Mouse (Mus musculus) kidney, embryonic 14.5 days (tissue): ENCODE data around the gene Igf2bp2. TPM values are rescaled to one million over a fixed set of nuclear protein-coding genes. Genes with fewer than 3 reads are reported as not detected.

Experiments used
- ATAC-seq: fragments of 200-750 bp; cut with Nextera tagmentation; 2 replicates; pipeline ENCODE4 v1.8.0; 2017; ENCODE audit warnings: moderate number of reproducible peaks, mild to moderate bottlenecking, moderate TSS enrichment, moderate library complexity; ENCODE audit not compliant: low FRiP score, low TSS enrichment
- H3K27ac ChIP-seq: fragments of 300-500 bp; sonication (generic); 2 replicates; pipeline ENCODE4 v1.5.1; 2014; ENCODE audit warnings: low read depth, mild to moderate bottlenecking, low read length, moderate library complexity, mixed read lengths
- H3K27me3 ChIP-seq: fragments of 300-500 bp; sonication (generic); 2 replicates; pipeline ENCODE4 v1.6.1; 2014; ENCODE audit warnings: mild to moderate bottlenecking, low read length; ENCODE audit not compliant: control insufficient read depth, insufficient read depth
- H3K36me3 ChIP-seq: fragments of 300-500 bp; sonication (generic); 2 replicates; pipeline ENCODE4 v1.6.1; 2014; ENCODE audit warnings: low read length, mixed read lengths; ENCODE audit not compliant: control insufficient read depth, insufficient read depth
- H3K4me1 ChIP-seq: fragments of 300-500 bp; sonication (generic); 2 replicates; pipeline ENCODE4 v1.6.1; 2014; ENCODE audit warnings: low read length, mixed read lengths; ENCODE audit not compliant: control insufficient read depth, insufficient read depth
- H3K4me2 ChIP-seq: fragments of 300-500 bp; sonication (generic); replicated peaks from 2 replicates; pipeline ENCODE4 v1.6.1; 2014; ENCODE audit warnings: low read depth, mild to moderate bottlenecking, low read length
- H3K4me3 ChIP-seq: fragments of 300-500 bp; sonication (generic); 2 replicates; pipeline ENCODE4 v1.5.1; 2014; ENCODE audit warnings: mild to moderate bottlenecking, low read length
- H3K9ac ChIP-seq: fragments of 300-500 bp; sonication (generic); 2 replicates; pipeline ENCODE4 v1.6.1; 2014; ENCODE audit warnings: low read depth, mild to moderate bottlenecking, low read length, moderate library complexity
- H3K9me3 ChIP-seq: fragments of 300-500 bp; sonication (generic); 2 replicates; pipeline ENCODE4 v1.6.1; 2016; ENCODE audit warnings: low read length; ENCODE audit not compliant: control insufficient read depth
- WGBS: fragments of 180-500 bp; shearing (Covaris S2); extraction: QIAGEN DNeasy Blood & Tissue Kit; methylation state at CpG from one replicate; pipeline ENCODE4 v1.1.7; 2014; 5-methylcytosine and 5-hydroxymethylcytosine counted together
- polyA plus RNA-seq: library from polyadenylated mRNA; unstranded; fragments of >200 nt; fragmentation: Nextera tagmentation; extraction: Ambion mirVana; gene quantifications from 2 replicates; pipeline ENCODE4 v1.2.1, GENCODE M21; 2014

Igf2bp2 gene
- polyA plus RNA-seq, 1 experiment from 2014 or later, result 135 TPM

- Histone ChIP-seq H3K36me3 (peaks cover 90% of the 10 kb centered on the region), H3K27me3 (no peaks in the 10 kb centered on the region), H3K9me3 (no peaks in the 10 kb centered on the region), H3K4me2 (no peak overlapping the region), H3K4me1 (no peaks in the 10 kb centered on the region), H3K4me3 (no peak overlapping the region), H3K9ac (no peak overlapping the region), H3K27ac (no peak overlapping the region)
- 61% methylated on average over 6 of the region's 6 CpGs for WGBS
- no peak for ATAC-seq
These were observed 88.0 kb downstream of the Igf2bp2 start for GRCm38 (mm10) chr16:22075067-22075466.

GRCm38 (mm10) chr16:22071361-22071760 is 91.7 kb downstream of the Igf2bp2 start:
- WGBS, result 80% methylated on average over 7 of the region's 7 CpGs
- Histone ChIP-seq H3K36me3 (peaks cover 89% of the 10 kb centered on the region), H3K9me3 (no peaks in the 10 kb centered on the region), H3K4me1 (no peaks in the 10 kb centered on the region), H3K9ac (no peak overlapping the region), H3K27me3 (no peaks in the 10 kb centered on the region), H3K4me3 (no peak overlapping the region), H3K4me2 (no peak overlapping the region), H3K27ac (no peak overlapping the region)
- ATAC-seq, result no peak

GRCm38 (mm10) chr16:22067406-22067805 is 95.7 kb downstream of the Igf2bp2 start:
- H3K36me3 ChIP-seq, result peaks cover 94% of the 10 kb centered on the region
- ATAC-seq, result no peak

GRCm38 (mm10) chr16:22065536-22065935 is 97.6 kb downstream of the Igf2bp2 start:
- no peak overlapping the region for H3K27ac ChIP-seq
- no peaks in the 10 kb centered on the region for H3K27me3 ChIP-seq
- H3K4me1 ChIP-seq, result no peaks in the 10 kb centered on the region
- no peak overlapping the region for H3K4me3 ChIP-seq
- ATAC-seq, result no peak
- H3K36me3 ChIP-seq, result peaks cover 97% of the 10 kb centered on the region
- no peaks in the 10 kb centered on the region for H3K9me3 ChIP-seq
- H3K9ac ChIP-seq, result no peak overlapping the region
- no peak overlapping the region for H3K4me2 ChIP-seq

More at GRCm38 (mm10) chr16:22067406-22067805, 95.7 kb downstream of the Igf2bp2 start:
- H3K27me3 ChIP-seq, result no peaks in the 10 kb centered on the region
- no peak overlapping the region for H3K4me2 ChIP-seq
- H3K4me3 ChIP-seq, result no peak overlapping the region
- H3K27ac ChIP-seq, result no peak overlapping the region
- H3K9ac ChIP-seq, result no peak overlapping the region
- WGBS, result 95% methylated on average over 8 of the region's 8 CpGs
- H3K4me1 ChIP-seq, result no peaks in the 10 kb centered on the region
- no peaks in the 10 kb centered on the region for H3K9me3 ChIP-seq

- 54% methylated on average over 4 of the region's 4 CpGs for WGBS
These were observed 100.8 kb downstream of the Igf2bp2 start for GRCm38 (mm10) chr16:22062284-22062683.

GRCm38 (mm10) chr16:22061555-22062160 is 101.4 kb downstream of the Igf2bp2 start:
- H3K9ac ChIP-seq, result no peak overlapping the region
- no peaks in the 10 kb centered on the region for H3K9me3 ChIP-seq
- no peaks in the 10 kb centered on the region for H3K27me3 ChIP-seq
- peaks cover 80% of the 10 kb centered on the region for H3K36me3 ChIP-seq
- no peak overlapping the region for H3K27ac ChIP-seq
- H3K4me2 ChIP-seq, result no peak overlapping the region
- no peak for ATAC-seq
- 80% methylated on average over 14 of the region's 14 CpGs for WGBS
- no peak overlapping the region for H3K4me3 ChIP-seq
- no peaks in the 10 kb centered on the region for H3K4me1 ChIP-seq

More at GRCm38 (mm10) chr16:22062284-22062683, 100.8 kb downstream of the Igf2bp2 start:
- H3K9me3 ChIP-seq, result no peaks in the 10 kb centered on the region
- H3K4me3 ChIP-seq, result no peak overlapping the region
- H3K4me1 ChIP-seq, result no peaks in the 10 kb centered on the region
- peaks cover 86% of the 10 kb centered on the region for H3K36me3 ChIP-seq
- H3K27ac ChIP-seq, result no peak overlapping the region
- no peak overlapping the region for H3K9ac ChIP-seq
- no peak for ATAC-seq
- H3K4me2 ChIP-seq, result no peak overlapping the region
- H3K27me3 ChIP-seq, result no peaks in the 10 kb centered on the region

- 96% methylated on average over 10 of the region's 10 CpGs for WGBS
- no peak overlapping the region for H3K4me3 ChIP-seq
These were observed 102.7 kb downstream of the Igf2bp2 start for GRCm38 (mm10) chr16:22060416-22060815.

GRCm38 (mm10) chr16:22058871-22059270 is 104.2 kb downstream of the Igf2bp2 start:
- Histone ChIP-seq H3K4me3 (no peak overlapping the region), H3K9ac (no peak overlapping the region), H3K27me3 (no peaks in the 10 kb centered on the region), H3K27ac (no peak overlapping the region), H3K36me3 (peaks cover 52% of the 10 kb centered on the region), H3K4me1 (no peaks in the 10 kb centered on the region), H3K9me3 (no peaks in the 10 kb centered on the region), H3K4me2 (no peak overlapping the region)
- no peak for ATAC-seq
- WGBS, result 92% methylated on average over 7 of the region's 7 CpGs

More at GRCm38 (mm10) chr16:22060416-22060815, 102.7 kb downstream of the Igf2bp2 start:
- Histone ChIP-seq H3K4me1 (no peaks in the 10 kb centered on the region), H3K9me3 (no peaks in the 10 kb centered on the region), H3K4me2 (no peak overlapping the region), H3K27me3 (no peaks in the 10 kb centered on the region), H3K27ac (no peak overlapping the region), H3K9ac (no peak overlapping the region), H3K36me3 (peaks cover 67% of the 10 kb centered on the region)
- ATAC-seq, result no peak

GRCm38 (mm10) chr16:22057498-22057897 is 105.6 kb downstream of the Igf2bp2 start:
- ATAC-seq, result no peak
- no peak overlapping the region for H3K27ac ChIP-seq
- H3K4me2 ChIP-seq, result no peak overlapping the region
- H3K27me3 ChIP-seq, result no peaks in the 10 kb centered on the region
- peaks cover 38% of the 10 kb centered on the region for H3K36me3 ChIP-seq
- no peaks in the 10 kb centered on the region for H3K4me1 ChIP-seq
- no peak overlapping the region for H3K4me3 ChIP-seq
- no peaks in the 10 kb centered on the region for H3K9me3 ChIP-seq
- no peak overlapping the region for H3K9ac ChIP-seq
- 88% methylated on average over 6 of the region's 6 CpGs for WGBS
